Mouse (Mus musculus): Measurements from ENCODE around the gene Madd.

GRCm38 (mm10) chr2:91182016-91182404 lies 1.6 kb downstream of the Madd start:
- TF ChIP-seq CTCF (IDR thresholded peaks at IDR 0.05; ENCODE audit: control insufficient read depth, insufficient read depth, low read length) = no peak; the same call in 1 of the 2 replicates
- no peak for TF ChIP-seq POLR2A (IDR thresholded peaks at IDR 0.05; ENCODE audit: borderline replicate concordance, control insufficient read depth, low read depth, low read length)

Measured in bone marrow, adult 2 months (tissue).